Mouse (Mus musculus): Measurements from ENCODE around the gene Ddi2. TPM values are rescaled to one million over a fixed set of nuclear protein-coding genes. Genes with fewer than 3 reads are reported as not detected.
A peak's percentile ranks its signal among the peaks of the same experiment; 100 is the strongest.

The Ddi2 gene
- polyA plus RNA-seq, 1 experiment from 2014 or later: 29.3 TPM

DNA sequence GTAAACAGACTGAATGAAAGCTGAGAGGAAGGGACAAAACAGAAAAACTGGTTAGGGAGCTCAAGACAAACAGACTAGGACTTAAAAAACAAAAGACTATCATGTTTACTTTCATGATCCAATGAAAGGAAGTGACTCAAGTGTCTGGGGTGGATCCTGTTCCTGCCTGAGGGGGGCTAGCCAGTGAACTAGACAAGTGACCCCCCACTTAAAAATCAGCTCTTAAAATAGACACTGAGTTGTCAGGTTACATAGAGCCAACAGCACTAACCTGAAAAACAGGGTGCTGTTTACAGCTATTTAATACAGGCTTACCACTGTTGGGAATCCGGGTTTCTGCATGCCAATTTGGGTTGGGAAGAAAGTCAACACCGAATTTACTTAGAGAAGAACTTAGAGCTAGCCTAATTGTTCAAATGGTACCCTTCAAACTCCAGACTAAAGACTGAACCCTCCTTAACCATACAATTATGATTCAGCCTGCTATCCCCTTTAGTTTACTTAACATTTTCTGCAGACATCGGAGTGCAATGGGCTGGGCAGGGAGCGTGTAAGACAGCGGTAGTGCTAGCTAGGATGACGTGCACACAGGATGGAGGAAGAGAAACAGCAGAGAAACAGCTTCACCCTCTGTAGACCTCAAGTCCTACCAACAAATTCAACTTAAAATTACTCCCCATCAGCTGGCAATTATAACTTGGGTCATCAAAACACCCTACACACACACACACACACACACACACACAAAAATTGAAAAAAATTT lies 2.3 kb downstream of the Ddi2 start:
- no peak for ATAC-seq (replicated peaks; ENCODE audit: low FRiP score)
- H3K36me3 ChIP-seq (ENCODE audit: control insufficient read depth, insufficient read depth, low read length): peaks cover 12% of the 10 kb centered on the region
- 70% methylated on average over 6 of the region's 6 CpGs for WGBS

DNA sequence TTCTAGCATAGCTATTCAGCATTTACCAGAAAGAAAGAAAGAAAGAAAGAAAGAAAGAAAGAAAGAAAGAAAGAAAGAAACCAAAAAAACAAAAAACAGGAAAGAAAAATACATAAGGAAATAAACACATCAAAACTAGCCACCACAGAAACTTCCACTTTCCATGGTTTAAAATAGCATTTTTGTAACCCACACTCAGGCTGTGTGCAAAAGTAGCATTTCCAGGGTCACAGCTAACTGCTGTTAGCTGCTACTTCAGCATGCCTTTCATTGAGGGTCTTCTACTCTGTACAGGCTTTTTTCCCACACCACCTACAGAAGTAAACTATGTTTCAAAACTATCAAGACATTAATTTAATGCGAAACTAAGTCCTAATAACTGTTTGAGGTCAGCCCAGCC lies 3.9 kb downstream of the Ddi2 start:
- no peak for DNase-seq (ENCODE audit: low spot score)
- Histone ChIP-seq H3K4me2 (no peak overlapping the region), H3K4me3 (ENCODE audit: low read depth, low read length) (no peak overlapping the region), H3K9me3 (ENCODE audit: control insufficient read depth, low read length) (no peaks in the 10 kb centered on the region), H3K9ac (ENCODE audit: low read depth, low read length) (no peak overlapping the region), H3K27ac (ENCODE audit: low read depth, low read length) (no peak overlapping the region), H3K36me3 (ENCODE audit: control insufficient read depth, insufficient read depth, low read length) (peaks cover 12% of the 10 kb centered on the region), H3K4me1 (replicated peaks; ENCODE audit: control insufficient read depth, insufficient read depth, low read length) (peaks cover 30% of the 10 kb centered on the region), H3K27me3 (replicated peaks; ENCODE audit: control insufficient read depth, insufficient read depth, low read length) (no peaks in the 10 kb centered on the region)
- no peak for ATAC-seq (replicated peaks; ENCODE audit: low FRiP score)
- WGBS: 96% methylated on average over 1 of the region's 1 CpGs

More for the DNA sequence above, 2.3 kb downstream of the Ddi2 start:
- no peaks in the 10 kb centered on the region for H3K27me3 ChIP-seq (replicated peaks; ENCODE audit: control insufficient read depth, insufficient read depth, low read length)
- H3K27ac ChIP-seq (ENCODE audit: low read depth, low read length): no peak overlapping the region
- peaks cover 28% of the 10 kb centered on the region for H3K4me1 ChIP-seq (replicated peaks; ENCODE audit: control insufficient read depth, insufficient read depth, low read length)
- peak overlapping the region; percentile 91 for H3K4me2 ChIP-seq
- H3K9me3 ChIP-seq (ENCODE audit: control insufficient read depth, low read length): no peaks in the 10 kb centered on the region
- DNase-seq (ENCODE audit: low spot score): no peak
- H3K4me3 ChIP-seq (ENCODE audit: low read depth, low read length): peak overlapping the region; percentile 100
- H3K9ac ChIP-seq (ENCODE audit: low read depth, low read length): peak overlapping the region; percentile 22; the same call in 1 of the 2 replicates

DNA sequence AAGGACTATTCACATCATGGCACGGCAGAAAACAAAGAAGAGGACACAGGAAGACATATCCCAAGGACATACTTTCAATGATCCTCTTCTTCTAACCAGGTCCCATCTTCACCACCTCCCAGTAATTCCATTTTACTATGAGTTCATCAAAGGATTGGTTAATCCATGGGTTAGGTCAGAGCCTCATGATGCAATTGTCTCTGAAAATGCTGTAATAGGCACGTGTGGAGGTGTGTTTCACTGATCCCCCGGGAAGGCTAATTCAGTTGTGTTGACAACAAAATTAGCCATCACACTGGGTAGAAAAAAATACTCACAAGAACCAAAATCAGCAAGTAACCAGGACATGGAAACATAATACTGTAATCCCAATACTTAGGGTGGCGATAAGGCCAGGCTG lies 5.6 kb downstream of the Ddi2 start:
- 80% methylated on average over 4 of the region's 4 CpGs for WGBS
- no peak overlapping the region for H3K4me2 ChIP-seq
- H3K9me3 ChIP-seq (ENCODE audit: control insufficient read depth, low read length): no peaks in the 10 kb centered on the region
- H3K9ac ChIP-seq (ENCODE audit: low read depth, low read length): no peak overlapping the region
- H3K4me1 ChIP-seq (replicated peaks; ENCODE audit: control insufficient read depth, insufficient read depth, low read length): peaks cover 27% of the 10 kb centered on the region
- H3K4me3 ChIP-seq (ENCODE audit: low read depth, low read length): no peak overlapping the region
- H3K27me3 ChIP-seq (replicated peaks; ENCODE audit: control insufficient read depth, insufficient read depth, low read length): no peaks in the 10 kb centered on the region
- DNase-seq (ENCODE audit: low spot score): no peak
- H3K27ac ChIP-seq (ENCODE audit: low read depth, low read length): no peak overlapping the region
- peaks cover 24% of the 10 kb centered on the region for H3K36me3 ChIP-seq (ENCODE audit: control insufficient read depth, insufficient read depth, low read length)
- no peak for ATAC-seq (replicated peaks; ENCODE audit: low FRiP score)

DNA sequence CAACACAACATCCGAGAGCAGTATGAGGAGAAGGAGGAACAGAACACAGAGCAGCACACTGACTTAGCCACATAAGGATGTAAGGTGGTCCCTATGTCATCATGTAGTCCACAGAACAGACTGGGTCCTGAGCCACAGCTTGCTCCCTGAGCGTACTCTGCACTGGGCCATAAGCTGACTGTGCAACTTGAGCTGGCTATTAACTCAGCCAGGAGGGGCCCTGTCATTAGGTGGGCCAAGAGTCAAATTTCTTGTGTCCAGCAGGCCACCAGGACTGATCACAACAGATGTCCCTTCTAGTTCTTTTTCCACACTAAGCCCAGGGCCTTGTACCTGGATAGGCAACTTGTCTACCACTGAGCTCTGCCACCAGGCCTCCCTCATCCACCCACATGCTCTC lies 8.2 kb downstream of the Ddi2 start:
- ATAC-seq (replicated peaks; ENCODE audit: low FRiP score) (no peak), DNase-seq (ENCODE audit: low spot score) (no peak)
- WGBS: 72% methylated on average over 2 of the region's 2 CpGs
- Histone ChIP-seq H3K36me3 (ENCODE audit: control insufficient read depth, insufficient read depth, low read length) (peaks cover 30% of the 10 kb centered on the region), H3K27me3 (replicated peaks; ENCODE audit: control insufficient read depth, insufficient read depth, low read length) (no peaks in the 10 kb centered on the region), H3K27ac (ENCODE audit: low read depth, low read length) (peak overlapping the region; percentile 21; the same call in 1 of the 2 replicates), H3K4me1 (replicated peaks; ENCODE audit: control insufficient read depth, insufficient read depth, low read length) (peaks cover 14% of the 10 kb centered on the region), H3K4me2 (no peak overlapping the region), H3K9ac (ENCODE audit: low read depth, low read length) (no peak overlapping the region), H3K9me3 (ENCODE audit: control insufficient read depth, low read length) (no peaks in the 10 kb centered on the region), H3K4me3 (ENCODE audit: low read depth, low read length) (no peak overlapping the region)

DNA sequence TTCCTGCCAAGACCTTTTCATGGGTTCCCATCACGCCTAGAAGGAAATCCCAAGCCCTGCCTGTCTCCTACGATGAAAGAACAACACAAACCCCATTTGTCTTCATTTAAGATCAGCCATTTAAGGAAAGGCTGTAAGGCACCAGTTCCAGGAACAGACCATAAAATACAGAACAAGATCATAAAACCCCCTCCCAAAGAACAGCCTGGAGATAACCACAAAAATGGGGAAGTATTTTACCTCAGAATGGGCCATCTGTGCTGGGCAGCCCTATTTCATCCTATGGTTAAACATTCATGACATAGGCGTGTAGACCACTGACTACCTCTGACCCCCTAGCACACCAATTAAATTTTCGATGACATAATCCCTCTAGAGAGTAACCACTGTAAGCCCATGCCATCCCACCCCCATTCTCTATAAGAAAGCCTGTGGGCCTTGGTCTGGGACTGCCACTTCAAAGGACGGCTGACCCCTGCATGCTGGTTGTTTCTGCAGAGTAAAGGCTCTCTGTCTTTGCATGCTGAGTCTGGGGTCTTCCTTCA lies 9.5 kb downstream of the Ddi2 start:
- Histone ChIP-seq H3K4me1 (replicated peaks; ENCODE audit: control insufficient read depth, insufficient read depth, low read length) (peaks cover 7% of the 10 kb centered on the region; the same call in 1 of the 2 replicates), H3K9ac (ENCODE audit: low read depth, low read length) (no peak overlapping the region), H3K27ac (ENCODE audit: low read depth, low read length) (no peak overlapping the region), H3K4me3 (ENCODE audit: low read depth, low read length) (no peak overlapping the region), H3K36me3 (ENCODE audit: control insufficient read depth, insufficient read depth, low read length) (peaks cover 38% of the 10 kb centered on the region), H3K4me2 (no peak overlapping the region), H3K27me3 (replicated peaks; ENCODE audit: control insufficient read depth, insufficient read depth, low read length) (no peaks in the 10 kb centered on the region), H3K9me3 (ENCODE audit: control insufficient read depth, low read length) (no peaks in the 10 kb centered on the region)
- WGBS: 61% methylated on average over 5 of the region's 5 CpGs
- ATAC-seq (replicated peaks; ENCODE audit: low FRiP score): no peak
- DNase-seq (ENCODE audit: low spot score): no peak

DNA sequence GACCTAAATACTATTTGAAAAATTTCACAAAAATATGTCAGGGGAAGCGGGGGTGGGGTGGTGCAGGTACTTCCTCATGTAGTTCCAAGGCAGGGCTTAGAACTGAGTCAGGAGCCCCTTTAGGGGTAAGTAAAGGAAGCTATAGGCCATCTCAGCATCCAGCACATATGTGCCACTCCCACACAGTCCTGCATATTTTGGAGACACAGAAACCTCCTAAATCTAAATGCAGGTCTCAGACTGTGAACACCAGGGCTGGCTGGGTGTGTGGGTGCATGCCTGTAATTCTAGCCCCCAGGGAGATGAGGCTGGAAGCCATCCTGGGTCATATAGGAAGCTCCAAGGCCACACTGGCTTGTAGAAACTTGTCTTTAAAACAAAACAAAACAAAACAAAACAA lies 12.0 kb downstream of the Ddi2 start:
- H3K27ac ChIP-seq (ENCODE audit: low read depth, low read length): no peak overlapping the region
- no peak for ATAC-seq (replicated peaks; ENCODE audit: low FRiP score)
- H3K9me3 ChIP-seq (ENCODE audit: control insufficient read depth, low read length): no peaks in the 10 kb centered on the region
- no peak overlapping the region for H3K4me2 ChIP-seq
- peaks cover 7% of the 10 kb centered on the region; the same call in 1 of the 2 replicates for H3K4me1 ChIP-seq (replicated peaks; ENCODE audit: control insufficient read depth, insufficient read depth, low read length)
- H3K36me3 ChIP-seq (ENCODE audit: control insufficient read depth, insufficient read depth, low read length): peaks cover 51% of the 10 kb centered on the region
- H3K4me3 ChIP-seq (ENCODE audit: low read depth, low read length): no peak overlapping the region
- DNase-seq (ENCODE audit: low spot score): no peak
- WGBS: 91% methylated on average over 1 of the region's 1 CpGs
- H3K9ac ChIP-seq (ENCODE audit: low read depth, low read length): no peak overlapping the region
- no peaks in the 10 kb centered on the region for H3K27me3 ChIP-seq (replicated peaks; ENCODE audit: control insufficient read depth, insufficient read depth, low read length)

DNA sequence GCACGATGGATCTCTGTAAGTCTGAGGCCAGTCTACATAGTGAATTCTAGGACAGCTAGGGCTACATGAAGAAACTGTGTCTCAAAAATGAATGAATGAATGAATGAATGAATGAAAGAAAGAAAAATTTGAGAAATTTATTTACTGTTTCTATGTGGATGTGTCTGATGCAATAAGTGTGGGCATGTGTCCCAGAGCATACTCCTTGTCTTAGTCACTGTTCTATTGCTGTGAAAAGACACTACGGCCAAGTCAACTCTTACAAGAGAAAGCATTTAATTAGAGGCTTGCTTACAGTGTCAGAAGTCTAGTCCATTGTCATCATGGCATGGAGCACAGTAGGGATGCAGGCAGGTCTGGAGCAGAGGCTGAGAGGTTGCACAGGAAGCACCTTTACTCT lies 14.2 kb downstream of the Ddi2 start:
- H3K27ac ChIP-seq (ENCODE audit: low read depth, low read length): no peak overlapping the region
- no peak overlapping the region for H3K4me3 ChIP-seq (ENCODE audit: low read depth, low read length)
- ATAC-seq (replicated peaks; ENCODE audit: low FRiP score) (no peak), DNase-seq (ENCODE audit: low spot score) (no peak)
- no peaks in the 10 kb centered on the region for H3K4me1 ChIP-seq (replicated peaks; ENCODE audit: control insufficient read depth, insufficient read depth, low read length)
- no peak overlapping the region for H3K4me2 ChIP-seq
- no peaks in the 10 kb centered on the region for H3K27me3 ChIP-seq (replicated peaks; ENCODE audit: control insufficient read depth, insufficient read depth, low read length)
- WGBS: 95% methylated on average over 2 of the region's 2 CpGs
- peaks cover 66% of the 10 kb centered on the region for H3K36me3 ChIP-seq (ENCODE audit: control insufficient read depth, insufficient read depth, low read length)
- no peak overlapping the region for H3K9ac ChIP-seq (ENCODE audit: low read depth, low read length)
- no peaks in the 10 kb centered on the region for H3K9me3 ChIP-seq (ENCODE audit: control insufficient read depth, low read length)

DNA sequence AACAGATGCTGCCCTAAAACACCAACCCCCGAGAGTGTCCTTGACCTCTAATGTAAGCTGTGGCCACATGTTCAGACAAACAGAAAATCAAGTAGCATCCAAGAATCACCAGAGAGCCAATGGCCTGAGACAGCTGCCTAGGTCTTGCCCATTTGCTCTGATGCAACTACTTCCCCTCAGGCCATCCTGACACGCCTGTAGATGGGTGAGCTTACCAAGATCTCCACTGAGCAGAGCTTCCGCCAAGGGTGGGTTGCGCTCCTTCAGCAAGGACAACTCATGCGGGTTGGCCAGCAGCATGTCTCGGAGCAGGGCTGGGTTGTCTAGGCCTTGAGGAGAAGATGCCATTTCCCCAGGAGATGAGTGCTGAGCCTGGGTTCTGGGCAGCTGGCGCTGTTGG lies 15.2 kb downstream of the Ddi2 start:
- peaks cover 61% of the 10 kb centered on the region for H3K36me3 ChIP-seq (ENCODE audit: control insufficient read depth, insufficient read depth, low read length)
- no peak overlapping the region for H3K4me3 ChIP-seq (ENCODE audit: low read depth, low read length)
- H3K9me3 ChIP-seq (ENCODE audit: control insufficient read depth, low read length): no peaks in the 10 kb centered on the region
- WGBS: 91% methylated on average over 7 of the region's 7 CpGs
- no peak overlapping the region for H3K27ac ChIP-seq (ENCODE audit: low read depth, low read length)
- H3K9ac ChIP-seq (ENCODE audit: low read depth, low read length): no peak overlapping the region
- H3K27me3 ChIP-seq (replicated peaks; ENCODE audit: control insufficient read depth, insufficient read depth, low read length): no peaks in the 10 kb centered on the region
- H3K4me1 ChIP-seq (replicated peaks; ENCODE audit: control insufficient read depth, insufficient read depth, low read length): no peaks in the 10 kb centered on the region
- no peak for ATAC-seq (replicated peaks; ENCODE audit: low FRiP score)
- DNase-seq (ENCODE audit: low spot score): no peak
- H3K4me2 ChIP-seq: no peak overlapping the region

DNA sequence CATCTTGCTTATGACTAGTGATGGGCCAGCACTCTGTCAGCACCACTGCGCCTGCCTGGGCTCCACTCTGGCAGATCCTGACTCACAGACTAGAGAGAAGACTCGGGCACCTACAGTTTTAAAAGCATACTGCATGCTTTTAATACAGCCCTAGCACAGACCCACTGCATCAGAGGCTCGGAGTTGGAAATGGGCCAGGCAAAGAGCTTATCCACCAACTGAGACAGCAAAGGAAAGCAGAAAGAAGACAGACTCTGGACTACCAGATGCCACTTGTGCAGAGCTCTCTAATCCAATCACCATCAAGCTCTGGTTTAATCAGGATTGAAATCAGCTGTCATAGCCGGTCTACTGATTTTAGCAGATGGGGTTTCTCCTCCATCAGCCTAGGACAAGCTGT lies 17.9 kb downstream of the Ddi2 start:
- H3K4me2 ChIP-seq: no peak overlapping the region
- no peaks in the 10 kb centered on the region for H3K27me3 ChIP-seq (replicated peaks; ENCODE audit: control insufficient read depth, insufficient read depth, low read length)
- peaks cover 62% of the 10 kb centered on the region for H3K36me3 ChIP-seq (ENCODE audit: control insufficient read depth, insufficient read depth, low read length)
- no peaks in the 10 kb centered on the region for H3K9me3 ChIP-seq (ENCODE audit: control insufficient read depth, low read length)
- H3K4me1 ChIP-seq (replicated peaks; ENCODE audit: control insufficient read depth, insufficient read depth, low read length): no peaks in the 10 kb centered on the region
- DNase-seq (ENCODE audit: low spot score): no peak
- H3K27ac ChIP-seq (ENCODE audit: low read depth, low read length): no peak overlapping the region
- no peak overlapping the region for H3K9ac ChIP-seq (ENCODE audit: low read depth, low read length)
- 87% methylated on average over 4 of the region's 4 CpGs for WGBS
- ATAC-seq (replicated peaks; ENCODE audit: low FRiP score): no peak
- no peak overlapping the region for H3K4me3 ChIP-seq (ENCODE audit: low read depth, low read length)
